Mouse (Mus musculus) erythroblast, adult 5-6 weeks (primary cell): ENCODE data around the gene Bok. TPM values are rescaled to one million over a fixed set of nuclear protein-coding genes. Genes with fewer than 3 reads are reported as not detected.

Source experiments
- ATAC-seq: replicated peaks from 2 replicates; pipeline ENCODE4 v1.8.0; 2016; ENCODE audit warnings: moderate number of reproducible peaks, mild to moderate bottlenecking, moderate TSS enrichment, inconsistent platforms; ENCODE audit not compliant: poor library complexity, low FRiP score, severe bottlenecking
- total RNA-seq, 2 experiments: library from RNA; stranded (forward) in 1 of 2; stranded (reverse) in 1 of 2; fragments of 150-400 nt in 1 of 2; fragments of 200-764, 138-1000 nt in 1 of 2; gene quantifications; 2 replicates each; pipeline versions ENCODE4 v1.2.3 to v1.2.4; 2015 to 2017; ENCODE audit warnings: low replicate concordance in 2 of 2

The Bok gene
- total RNA-seq, 2 experiments from 2014 or later = not detected

DNA sequence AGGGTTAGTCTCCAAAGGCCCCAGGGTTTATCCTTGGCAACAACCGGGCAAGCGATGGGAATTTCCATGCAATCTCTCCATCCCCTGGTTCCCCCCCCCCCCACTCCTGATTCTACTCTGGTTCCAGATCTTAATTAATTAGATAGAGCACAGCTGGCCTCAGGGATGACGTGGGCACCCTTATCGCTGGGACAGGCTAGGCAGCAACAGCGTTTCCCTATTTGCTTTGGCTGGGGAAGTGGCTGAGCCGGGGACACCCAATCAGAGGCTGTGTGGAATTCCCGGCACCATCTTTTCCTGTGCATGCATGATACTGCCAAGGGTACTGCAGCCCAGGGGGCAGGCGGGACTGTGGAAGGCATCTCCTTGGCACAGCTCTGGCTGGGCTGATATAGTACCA lies 2.7 kb downstream of the Bok start:
- no peak for ATAC-seq

DNA sequence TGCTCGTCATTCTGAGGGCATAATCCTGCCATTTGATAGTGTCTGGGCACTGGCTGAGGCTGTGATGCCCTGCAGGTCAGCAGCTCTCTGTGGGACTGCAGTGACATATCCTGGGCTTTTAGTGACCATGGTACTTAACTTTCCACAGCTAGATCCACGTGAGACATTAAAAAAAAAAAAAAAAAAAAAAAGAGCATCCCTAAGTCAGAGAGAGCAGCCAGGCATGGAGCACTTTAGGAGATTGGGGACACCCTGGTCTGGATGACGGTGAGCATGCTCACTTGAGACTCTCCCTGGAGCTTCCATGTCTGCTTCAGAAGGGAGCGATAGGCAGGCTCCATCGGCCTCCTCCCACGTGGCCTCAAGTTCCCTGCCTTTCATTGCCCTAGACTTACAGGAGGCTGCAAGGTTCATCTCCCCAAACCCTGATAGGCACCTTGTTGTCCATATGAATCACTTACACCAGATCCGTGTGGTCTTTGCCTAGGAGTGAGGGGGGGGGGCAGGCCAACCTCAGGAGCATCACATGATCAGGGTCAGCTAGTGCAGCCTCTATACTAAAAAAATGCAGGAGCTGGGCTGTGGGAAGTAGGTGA lies 4.5 kb downstream of the Bok start:
- no peak for ATAC-seq

GRCm38 (mm10) chr1:93691106-93691505 lies 5.6 kb downstream of the Bok start:
- no peak for ATAC-seq

DNA sequence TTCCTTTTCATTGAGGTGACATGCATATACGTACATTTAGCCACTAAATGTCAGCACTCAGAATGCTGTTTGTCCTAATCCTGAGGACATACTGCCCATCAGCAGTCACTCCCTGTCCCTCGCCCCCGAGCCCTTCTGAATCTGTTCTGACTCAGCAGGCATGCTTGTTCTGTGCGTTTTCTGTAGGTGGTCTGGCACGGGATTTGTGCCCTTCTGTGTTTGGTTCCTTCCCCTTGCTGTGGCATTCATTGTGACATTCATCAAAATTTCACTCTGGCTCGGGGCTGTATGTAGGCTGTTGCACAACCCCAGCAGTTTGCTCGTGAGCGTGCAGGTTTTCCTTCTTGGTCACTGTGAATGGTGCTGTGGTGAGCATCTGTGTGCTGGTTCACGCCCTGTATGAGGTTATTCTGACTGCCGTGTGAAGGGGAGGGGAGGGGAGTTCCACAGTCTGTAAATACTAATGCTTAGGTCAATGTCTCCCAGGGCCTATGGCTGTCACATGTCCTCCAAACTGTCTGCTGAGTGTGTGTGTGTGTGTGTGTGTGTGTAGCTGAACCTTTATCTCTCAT lies 6.4 kb downstream of the Bok start:
- no peak for ATAC-seq

GRCm38 (mm10) chr1:93692773-93693172 lies 7.3 kb downstream of the Bok start:
- no peak for ATAC-seq

- ATAC-seq = no peak
These were observed 8.0 kb downstream of the Bok start for GRCm38 (mm10) chr1:93693502-93693901.

DNA sequence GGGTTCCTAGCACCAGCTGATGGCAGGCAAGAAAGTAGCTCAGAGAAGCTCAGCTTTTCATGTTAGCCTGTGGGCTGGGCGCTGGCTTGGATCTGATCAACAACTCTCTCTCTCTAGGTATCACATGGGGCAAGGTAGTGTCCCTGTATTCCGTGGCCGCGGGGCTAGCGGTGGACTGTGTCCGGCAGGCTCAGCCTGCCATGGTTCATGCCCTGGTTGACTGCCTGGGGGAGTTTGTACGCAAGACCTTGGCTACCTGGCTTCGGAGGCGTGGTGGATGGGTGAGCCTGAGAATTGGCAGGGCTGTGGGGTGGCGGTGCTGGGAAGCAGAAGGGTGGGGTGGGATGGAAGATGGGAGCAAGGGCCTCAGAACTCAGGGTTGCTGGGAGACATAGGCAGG lies 8.5 kb downstream of the Bok start:
- ATAC-seq = no peak

DNA sequence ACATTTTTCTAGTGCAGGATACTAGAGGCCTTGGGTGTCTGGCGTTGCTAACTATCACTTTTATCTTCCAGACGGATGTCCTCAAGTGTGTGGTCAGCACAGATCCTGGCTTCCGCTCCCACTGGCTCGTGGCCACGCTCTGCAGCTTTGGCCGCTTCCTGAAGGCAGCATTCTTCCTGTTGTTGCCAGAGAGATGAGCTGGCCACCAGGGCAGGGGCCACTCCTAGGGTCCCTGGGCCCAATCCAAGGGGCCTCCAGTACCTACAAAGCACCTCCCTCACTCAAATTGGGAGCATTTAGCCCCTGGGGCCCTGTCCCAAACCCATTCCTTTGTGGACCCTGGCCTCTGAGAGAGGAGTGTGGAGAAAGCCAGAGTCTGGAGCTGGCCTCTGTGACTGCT lies 9.5 kb downstream of the Bok start:
- ATAC-seq = no peak

- no peak for ATAC-seq
These were observed 11.9 kb downstream of the Bok start for GRCm38 (mm10) chr1:93697317-93697716.

DNA sequence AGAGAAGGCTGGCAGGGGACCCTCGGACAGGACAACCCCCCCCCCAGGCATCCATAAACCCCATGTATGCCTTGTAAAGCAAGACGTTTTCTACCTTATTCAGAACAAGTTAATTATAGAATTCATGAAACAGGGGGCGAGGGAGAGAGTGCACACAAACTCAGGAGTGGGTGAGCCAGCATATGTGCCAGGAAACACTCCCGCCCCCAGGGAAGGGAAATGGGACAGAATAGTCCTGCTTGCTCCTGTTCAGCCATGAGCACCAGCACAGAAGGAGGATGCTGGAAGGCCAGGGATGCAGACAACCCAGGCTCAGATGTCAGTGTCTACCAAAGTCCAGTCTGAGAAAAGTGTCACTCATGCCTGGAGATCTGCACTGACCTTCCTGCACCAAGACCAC lies 13.7 kb downstream of the Bok start:
- no peak for ATAC-seq

GRCm38 (mm10) chr1:93702106-93702505 lies 16.6 kb downstream of the Bok start:
- ATAC-seq = no peak

DNA sequence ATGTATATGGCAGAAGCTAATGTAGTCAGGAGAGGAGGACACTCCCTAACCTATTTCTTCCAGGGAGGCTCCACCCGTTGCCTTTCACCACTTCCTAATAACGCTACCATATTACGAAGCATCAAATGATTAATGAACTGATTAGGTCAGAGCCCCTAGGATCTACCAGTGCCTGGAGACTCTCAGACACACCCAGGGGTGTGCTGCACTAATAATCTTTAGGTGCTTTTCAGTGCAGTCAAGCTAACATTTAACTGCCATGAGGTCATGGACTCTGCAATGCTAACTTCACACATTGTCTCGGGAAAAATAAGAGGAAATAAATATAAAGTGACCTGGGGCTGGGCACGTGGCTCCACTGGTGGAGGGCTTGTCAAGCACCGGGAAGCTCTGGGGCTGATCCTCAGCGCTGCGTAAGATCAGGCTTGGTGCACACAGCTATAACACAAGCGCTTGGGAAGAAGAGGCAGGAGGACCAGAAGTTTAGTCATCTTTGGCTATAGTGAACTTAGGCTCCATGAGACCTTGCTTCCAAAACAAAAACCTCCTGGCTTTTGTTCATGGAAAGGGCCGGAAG lies 18.1 kb downstream of the Bok start:
- ATAC-seq = no peak

DNA sequence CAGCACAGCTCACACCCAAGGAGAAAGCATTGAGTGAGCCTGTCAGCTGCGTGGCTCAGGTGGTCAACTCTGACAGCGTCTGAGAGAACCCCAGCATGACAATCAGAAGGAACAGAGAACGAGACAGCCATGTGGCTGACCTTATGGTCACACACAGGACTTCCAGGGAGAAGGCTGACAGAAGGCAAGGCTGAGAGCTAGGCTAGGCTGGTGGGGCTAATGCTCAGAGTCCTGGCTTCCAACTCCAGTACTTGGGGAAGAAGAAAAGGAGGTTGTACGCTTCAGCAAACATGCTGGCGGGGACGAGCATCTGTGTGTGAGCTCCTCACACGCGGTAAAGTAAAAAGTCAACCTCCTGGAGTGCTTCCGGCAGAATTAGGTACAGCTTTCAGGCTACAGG lies 18.9 kb downstream of the Bok start:
- ATAC-seq = no peak

DNA sequence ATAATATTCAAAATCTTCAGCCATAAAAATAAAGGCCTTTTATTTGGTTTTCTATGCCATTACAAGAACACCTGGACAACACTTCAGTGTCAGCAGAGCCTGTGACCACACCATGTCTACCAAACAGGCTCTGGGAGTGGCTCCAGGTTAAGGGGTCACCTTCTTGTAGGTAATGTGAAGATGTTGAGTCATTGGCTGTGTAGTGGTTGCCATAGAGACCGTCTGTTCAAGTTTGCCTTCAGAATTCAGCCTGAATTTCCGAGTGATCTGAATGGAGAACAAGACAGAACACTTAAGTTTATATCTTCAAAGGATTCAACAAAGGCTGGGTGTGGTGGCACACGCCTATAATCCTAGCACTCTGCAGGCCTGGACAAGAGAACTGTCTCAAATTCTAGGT lies 19.9 kb downstream of the Bok start:
- ATAC-seq = no peak

GRCm38 (mm10) chr1:93716166-93716565 lies 30.7 kb downstream of the Bok start:
- ATAC-seq = no peak

GRCm38 (mm10) chr1:93721557-93721956 lies 36.1 kb downstream of the Bok start:
- ATAC-seq = no peak

- ATAC-seq = no peak
These were observed 39.2 kb downstream of the Bok start for GRCm38 (mm10) chr1:93724623-93725022.

GRCm38 (mm10) chr1:93725665-93726064 lies 40.2 kb downstream of the Bok start:
- no peak for ATAC-seq

DNA sequence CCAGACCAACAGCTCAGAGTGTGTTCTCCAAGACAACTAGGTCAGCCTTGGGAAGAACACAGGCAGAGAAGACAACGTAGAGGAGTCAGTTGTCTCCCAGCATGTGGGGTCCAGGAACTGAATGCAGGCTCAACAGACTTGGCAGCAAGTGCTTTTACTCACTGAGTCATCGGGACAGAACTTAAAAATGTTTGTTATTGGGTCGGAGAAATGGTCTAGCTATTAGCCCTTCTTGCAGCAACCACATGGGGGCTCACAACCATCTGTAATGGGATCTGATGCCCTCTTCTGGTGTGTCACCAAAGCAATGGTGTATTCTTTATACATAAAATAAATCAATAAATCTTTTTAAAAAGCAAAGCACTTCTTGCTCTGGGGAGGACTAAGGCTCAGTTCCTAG lies 40.7 kb downstream of the Bok start:
- no peak for ATAC-seq

- ATAC-seq = peak; percentile 73
These were observed 41.5 kb downstream of the Bok start for GRCm38 (mm10) chr1:93726974-93727373.

DNA sequence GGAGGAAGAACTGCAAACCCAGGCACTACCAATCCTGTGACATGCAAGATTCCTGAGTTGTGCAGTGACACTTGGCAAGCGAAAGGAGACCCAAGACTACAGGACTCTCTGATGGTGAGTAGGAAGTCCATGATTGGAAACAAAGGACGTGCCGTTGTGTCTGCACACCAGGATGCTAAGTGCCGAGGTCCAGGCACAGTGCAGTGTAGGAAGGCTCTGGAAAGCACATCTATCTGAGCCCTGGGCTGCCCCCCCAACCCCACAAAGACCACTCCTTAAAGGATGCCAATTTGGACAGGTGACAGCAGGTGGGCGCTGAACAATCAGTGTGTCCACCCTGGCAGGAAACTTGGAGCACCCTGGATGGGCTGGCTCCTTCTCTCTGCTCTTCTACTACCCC lies 45.6 kb downstream of the Bok start:
- no peak for ATAC-seq

DNA sequence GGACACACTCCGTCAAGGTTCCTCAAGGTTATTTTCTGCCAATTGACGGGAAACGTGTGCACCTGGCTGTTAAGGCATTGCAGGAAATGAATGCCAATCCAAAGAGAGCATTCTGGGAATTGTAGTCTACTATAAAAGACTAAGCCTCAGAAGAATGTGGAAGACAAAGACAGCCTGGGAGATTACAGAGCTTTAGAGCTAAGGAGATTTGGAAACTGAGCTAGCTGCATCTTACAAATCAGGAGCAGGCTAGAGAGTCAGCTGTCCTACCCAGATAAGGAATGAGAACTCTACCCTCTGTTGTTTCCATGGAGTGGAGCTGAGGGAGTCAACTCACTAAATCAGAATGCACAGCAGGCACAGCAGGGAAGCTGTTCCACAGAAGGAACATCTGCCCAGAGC lies 46.4 kb downstream of the Bok start:
- ATAC-seq = no peak
